9 mouse cellular contexts compared by ENCODE assay signal in the genomic region with DNA sequence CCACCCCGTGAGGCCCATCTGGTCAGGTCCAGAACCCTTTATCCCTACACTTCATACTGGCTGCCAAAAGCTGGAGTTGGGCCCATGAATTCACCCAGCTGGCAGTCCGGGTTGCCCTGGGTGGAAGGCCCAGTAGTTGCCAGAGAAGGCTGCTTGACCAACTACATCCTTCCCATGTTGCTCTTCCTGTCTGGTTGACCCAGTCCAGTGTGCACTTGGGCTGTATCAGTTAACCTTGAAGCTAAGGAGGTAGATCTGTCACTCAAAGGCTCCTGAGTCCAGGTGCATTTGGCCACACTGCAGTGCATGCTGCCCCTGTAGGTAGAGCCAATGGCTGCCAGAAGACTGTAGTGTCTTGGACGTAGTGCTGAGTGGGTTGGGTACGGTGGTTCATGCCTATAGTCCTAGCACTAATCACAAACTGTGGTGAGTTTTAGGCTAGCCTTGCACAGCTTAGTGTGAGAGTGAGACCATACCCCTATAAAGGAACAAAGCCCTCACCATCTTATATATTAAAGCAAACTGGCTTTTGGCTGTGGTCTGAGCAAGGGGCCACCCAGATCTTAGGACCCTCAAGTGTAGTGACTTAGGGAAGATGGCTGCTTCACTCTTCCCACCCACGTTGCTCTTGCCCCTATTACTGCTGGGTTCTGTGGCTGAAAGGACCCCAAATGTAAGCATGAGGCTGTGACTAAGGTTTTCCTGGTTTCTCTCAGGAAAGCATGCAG. TPM values are rescaled to one million over a fixed set of nuclear protein-coding genes. Genes with fewer than 3 reads are reported as not detected.
DNase-seq lines count a peak whose midpoint lies in the region; ATAC-seq and TF ChIP-seq lines count a peak whose summit lies in the region.
"Had no signal": no experiment of that assay in that cellular context is flagged by ENCODE, and none has a peak within 500 bp of the region (broad histone marks: within the 10 kb centered on the region; RNA-seq: fewer than 3 reads in every experiment).

No protein-coding gene starts in this region.

- intact Hi-C loops in gastrocnemius, postnatal 14 days (cut with DNase I; ENCODE audit: low total_unique reads), result no loop called here

- peak overlapping the region; percentile 90 for H3K27ac ChIP-seq in forebrain, embryonic 13.5 days
- peak overlapping the region; percentile 96 for H3K27ac ChIP-seq in intestine, postnatal 0 days (ENCODE audit: low read depth, low read length)
- peak overlapping the region; percentile 76 for H3K27ac ChIP-seq in midbrain, embryonic 13.5 days

- peaks cover 30% of the 10 kb centered on the region for H3K4me1 ChIP-seq in E14TG2a.4 (replicated peaks; ENCODE audit: low read depth, low read length)
- H3K4me1 ChIP-seq in forebrain, embryonic 13.5 days, result peaks cover 33% of the 10 kb centered on the region
- 0 out of 2 replicates have a peak, but pooled peaks cover 6% of the 10 kb centered on the region for H3K4me1 ChIP-seq in intestine, postnatal 0 days (replicated peaks; ENCODE audit: control insufficient read depth, insufficient read depth, low read length)
- peaks cover 29% of the 10 kb centered on the region for H3K4me1 ChIP-seq in midbrain, embryonic 13.5 days (replicated peaks)

- peak overlapping the region; percentile 89 for H3K4me2 ChIP-seq in forebrain, embryonic 13.5 days
- peak overlapping the region; percentile 87 for H3K4me2 ChIP-seq in intestine, postnatal 0 days (replicated peaks; ENCODE audit: low read depth)
- H3K4me2 ChIP-seq in midbrain, embryonic 13.5 days (replicated peaks), result peak overlapping the region; percentile 80

- peak overlapping the region; percentile 69 for H3K9ac ChIP-seq in forebrain, embryonic 13.5 days
- peak overlapping the region; percentile 82; the same call in 1 of the 2 replicates for H3K9ac ChIP-seq in intestine, postnatal 0 days (ENCODE audit: low read depth, low read length)
- peak overlapping the region; percentile 70; the same call in 1 of the 2 replicates for H3K9ac ChIP-seq in midbrain, embryonic 13.5 days (replicated peaks)

- peak; percentile 52 for DNase-seq in gastrocnemius, postnatal 25 days
- no peak for DNase-seq in gastrocnemius, postnatal 14 days
- DNase-seq in right cerebral cortex, postnatal 36 days (ENCODE audit: low spot score in 2 of 2), result no peak
- no peak for DNase-seq in gastrocnemius, postnatal 10 days

- H3K4me3 ChIP-seq in E14TG2a.4 (replicated peaks; ENCODE audit: low read length), result peak overlapping the region; percentile 87
- H3K4me3 ChIP-seq in forebrain, embryonic 13.5 days, result no peak overlapping the region
- H3K4me3 ChIP-seq in intestine, postnatal 0 days (ENCODE audit: low read depth, low read length), result no peak overlapping the region
- 0 out of 2 replicates have a peak overlapping the region, but pooled peaks have one; percentile 65 for H3K4me3 ChIP-seq in midbrain, embryonic 13.5 days (replicated peaks)

- no peak for TF ChIP-seq CTCF in E14TG2a.4 (conservative IDR thresholded peaks at IDR 0.05; ENCODE audit: low read length)
- TF ChIP-seq CTCF in intestine, postnatal 0 days (IDR thresholded peaks at IDR 0.05; ENCODE audit: low read depth), result peak; percentile 53

- H3K9me3 ChIP-seq in E14TG2a.4 (ENCODE audit: low read length), result no peaks in the 10 kb centered on the region
- no peaks in the 10 kb centered on the region for H3K9me3 ChIP-seq in forebrain, embryonic 13.5 days (replicated peaks)
- H3K9me3 ChIP-seq in intestine, postnatal 0 days (ENCODE audit: control insufficient read depth), result no peaks in the 10 kb centered on the region
- no peaks in the 10 kb centered on the region for H3K9me3 ChIP-seq in midbrain, embryonic 13.5 days

- peaks cover 52% of the 10 kb centered on the region for H3K36me3 ChIP-seq in E14TG2a.4 (ENCODE audit: insufficient read depth, low read length)
- 0 out of 2 replicates have a peak, but pooled peaks cover 22% of the 10 kb centered on the region for H3K36me3 ChIP-seq in forebrain, embryonic 13.5 days (ENCODE audit: poor library complexity, severe bottlenecking)
- peaks cover 26% of the 10 kb centered on the region for H3K36me3 ChIP-seq in intestine, postnatal 0 days (ENCODE audit: control insufficient read depth, insufficient read depth)
- H3K36me3 ChIP-seq in midbrain, embryonic 13.5 days, result peaks cover 10% of the 10 kb centered on the region

- no peak for ATAC-seq in forebrain, embryonic 13.5 days
- no peak for ATAC-seq in intestine, postnatal 0 days
- ATAC-seq in midbrain, embryonic 13.5 days, result no peak

- H3K27me3 ChIP-seq in E14TG2a.4 (ENCODE audit: insufficient read depth, low read length), result peaks cover 5% of the 10 kb centered on the region; the same call in 1 of the 2 replicates
- peaks cover 14% of the 10 kb centered on the region; the same call in 1 of the 2 replicates for H3K27me3 ChIP-seq in forebrain, embryonic 13.5 days
- H3K27me3 ChIP-seq in intestine, postnatal 0 days (replicated peaks; ENCODE audit: control insufficient read depth, insufficient read depth, low read length), result no peaks in the 10 kb centered on the region
- peaks cover 12% of the 10 kb centered on the region for H3K27me3 ChIP-seq in midbrain, embryonic 13.5 days
- H3K27me3 ChIP-seq: Patski had no signal

- WGBS in forebrain, embryonic 13.5 days, result 81% methylated on average over 5 of the region's 5 CpGs
- WGBS in intestine, postnatal 0 days, result 65% methylated on average over 5 of the region's 5 CpGs
- 78% methylated on average over 5 of the region's 5 CpGs for WGBS in midbrain, embryonic 13.5 days

RNA-seq across cellular contexts. Expression of gene Zfp36l2, which starts 1.5 kb away (rescaled TPM):
- total RNA-seq in gastrocnemius, postnatal 25 days (2021), result 10 to 100 TPM; 10.1 to 14.9 TPM
- total RNA-seq in gastrocnemius, postnatal 14 days (2021), result 10 to 100 TPM; 17.0 to 21.3 TPM
- 4.9 and 5.0 TPM in 2 replicates for polyA plus RNA-seq in forebrain, embryonic 13.5 days (2015; fragmentation: Nextera tagmentation; extraction: Ambion mirVana)
- 29.6 and 32.0 TPM in 2 replicates for polyA plus RNA-seq in intestine, postnatal 0 days (2015; fragmentation: Nextera tagmentation; extraction: Ambion mirVana)
- 3.6 and 4.4 TPM in 2 replicates for polyA plus RNA-seq in midbrain, embryonic 13.5 days (2015; fragmentation: Nextera tagmentation; extraction: Ambion mirVana)
- 10 to 100 TPM; 26.2 to 32.6 TPM for total RNA-seq in gastrocnemius, postnatal 10 days (2021)

Comparison
In these comparisons a context has a peak if more than half of its experiments do, and no peak if none do; other contexts are left out.
1. H3K4me3 ChIP-seq: peak in E14TG2a.4 (single experiment) and midbrain, embryonic 13.5 days (single experiment); none in forebrain, embryonic 13.5 days (single experiment) and intestine, postnatal 0 days (single experiment).
2. Peak in every context shown above with its lines, with median percentiles within 50 percentile points of each other: H3K27ac ChIP-seq, H3K4me2 ChIP-seq and H3K9ac ChIP-seq.